Mouse (Mus musculus): Measurements from ENCODE around the gene Timp2. TPM values are rescaled to one million over a fixed set of nuclear protein-coding genes. Genes with fewer than 3 reads are reported as not detected.

The Timp2 gene
- polyA plus RNA-seq, 1 experiment from 2014 or later: 107 TPM

GRCm38 (mm10) chr11:118347391-118347790 is 8.1 kb downstream of the Timp2 start:
- no peak for TF ChIP-seq CTCF (IDR thresholded peaks at IDR 0.05)
- no peak for TF ChIP-seq EP300 (IDR thresholded peaks at IDR 0.05)
- H3K4me1 ChIP-seq (ENCODE audit: insufficient read depth, low read depth, low read length): peaks cover 15% of the 10 kb centered on the region
- H3K27ac ChIP-seq (ENCODE audit: low read length): no peak overlapping the region

GRCm38 (mm10) chr11:118346395-118347096 is 9.0 kb downstream of the Timp2 start:
- Histone ChIP-seq H3K9me3 (ENCODE audit: low read length) (no peaks in the 10 kb centered on the region), H3K36me3 (ENCODE audit: insufficient read depth, low read length) (no peaks in the 10 kb centered on the region), H3K4me3 (ENCODE audit: low read depth, low read length) (no peak overlapping the region), H3K27ac (ENCODE audit: low read length) (no peak overlapping the region), H3K4me1 (ENCODE audit: insufficient read depth, low read depth, low read length) (peaks cover 15% of the 10 kb centered on the region), H3K9ac (replicated peaks; ENCODE audit: low read depth) (no peak overlapping the region), H3K27me3 (replicated peaks; ENCODE audit: insufficient read depth, low read length) (no peaks in the 10 kb centered on the region), H3K4me2 (replicated peaks; ENCODE audit: low read depth, low read length) (no peak overlapping the region)
- DNase-seq (ENCODE audit: low spot score): peak; percentile 4
- ATAC-seq: no peak
- TF ChIP-seq CTCF (IDR thresholded peaks at IDR 0.05) (peak; percentile 45), EP300 (IDR thresholded peaks at IDR 0.05) (no peak)
- 73% methylated on average over 8 of the region's 8 CpGs for WGBS

More at GRCm38 (mm10) chr11:118347391-118347790, 8.1 kb downstream of the Timp2 start:
- no peak overlapping the region for H3K9ac ChIP-seq (replicated peaks; ENCODE audit: low read depth)
- no peak overlapping the region for H3K4me3 ChIP-seq (ENCODE audit: low read depth, low read length)
- DNase-seq (ENCODE audit: low spot score): peak; percentile 31
- WGBS: 61% methylated on average over 2 of the region's 2 CpGs
- ATAC-seq: no peak
- H3K36me3 ChIP-seq (ENCODE audit: insufficient read depth, low read length): no peaks in the 10 kb centered on the region
- no peaks in the 10 kb centered on the region for H3K27me3 ChIP-seq (replicated peaks; ENCODE audit: insufficient read depth, low read length)
- no peaks in the 10 kb centered on the region for H3K9me3 ChIP-seq (ENCODE audit: low read length)
- H3K4me2 ChIP-seq (replicated peaks; ENCODE audit: low read depth, low read length): no peak overlapping the region

- no peak for ATAC-seq
- H3K27ac ChIP-seq (ENCODE audit: low read length): no peak overlapping the region
- WGBS: 48% methylated on average over 4 of the region's 4 CpGs
- H3K4me1 ChIP-seq (ENCODE audit: insufficient read depth, low read depth, low read length): peaks cover 15% of the 10 kb centered on the region
- no peak for DNase-seq (ENCODE audit: low spot score)
- no peak overlapping the region for H3K9ac ChIP-seq (replicated peaks; ENCODE audit: low read depth)
- H3K4me2 ChIP-seq (replicated peaks; ENCODE audit: low read depth, low read length): no peak overlapping the region
- no peaks in the 10 kb centered on the region for H3K9me3 ChIP-seq (ENCODE audit: low read length)
- no peaks in the 10 kb centered on the region for H3K27me3 ChIP-seq (replicated peaks; ENCODE audit: insufficient read depth, low read length)
- no peaks in the 10 kb centered on the region for H3K36me3 ChIP-seq (ENCODE audit: insufficient read depth, low read length)
- no peak overlapping the region for H3K4me3 ChIP-seq (ENCODE audit: low read depth, low read length)
- no peak for TF ChIP-seq CTCF (IDR thresholded peaks at IDR 0.05)
- TF ChIP-seq EP300 (IDR thresholded peaks at IDR 0.05): no peak
These were observed 9.8 kb downstream of the Timp2 start for GRCm38 (mm10) chr11:118345693-118346092.

- H3K27ac ChIP-seq (ENCODE audit: low read length): no peak overlapping the region
- 63% methylated on average over 2 of the region's 2 CpGs for WGBS
- H3K4me1 ChIP-seq (ENCODE audit: insufficient read depth, low read depth, low read length): peaks cover 3% of the 10 kb centered on the region
- H3K4me3 ChIP-seq (ENCODE audit: low read depth, low read length): no peak overlapping the region
- no peak overlapping the region for H3K9ac ChIP-seq (replicated peaks; ENCODE audit: low read depth)
- no peaks in the 10 kb centered on the region for H3K27me3 ChIP-seq (replicated peaks; ENCODE audit: insufficient read depth, low read length)
- no peaks in the 10 kb centered on the region for H3K36me3 ChIP-seq (ENCODE audit: insufficient read depth, low read length)
- no peaks in the 10 kb centered on the region for H3K9me3 ChIP-seq (ENCODE audit: low read length)
- no peak overlapping the region for H3K4me2 ChIP-seq (replicated peaks; ENCODE audit: low read depth, low read length)
- no peak for TF ChIP-seq CTCF (IDR thresholded peaks at IDR 0.05)
- no peak for TF ChIP-seq EP300 (IDR thresholded peaks at IDR 0.05)
- DNase-seq (ENCODE audit: low spot score) (no peak), ATAC-seq (no peak)
These were observed 11.9 kb downstream of the Timp2 start for GRCm38 (mm10) chr11:118343629-118344028.

GRCm38 (mm10) chr11:118342400-118342981 is 13.0 kb downstream of the Timp2 start, which contains the start of gene Cep295nl:
Gene Cep295nl (minus strand): TSS chr11:118342500.
- Histone ChIP-seq H3K4me2 (replicated peaks; ENCODE audit: low read depth, low read length) (no peak within 1 kb of the TSS), H3K27ac (ENCODE audit: low read length) (no peak within 1 kb of the TSS), H3K4me1 (ENCODE audit: insufficient read depth, low read depth, low read length) (no peaks in the 10 kb centered on the region), H3K9me3 (ENCODE audit: low read length) (no peaks in the 10 kb centered on the region), H3K9ac (replicated peaks; ENCODE audit: low read depth) (no peak within 1 kb of the TSS), H3K27me3 (replicated peaks; ENCODE audit: insufficient read depth, low read length) (no peaks in the 10 kb centered on the region), H3K4me3 (ENCODE audit: low read depth, low read length) (no peak within 1 kb of the TSS), H3K36me3 (ENCODE audit: insufficient read depth, low read length) (no peaks in the 10 kb centered on the region)
- 20% methylated on average over 7 of the region's 7 CpGs for WGBS
- ATAC-seq: no peak; the same call in 1 of the 2 replicates
- TF ChIP-seq EP300 (IDR thresholded peaks at IDR 0.05) (no peak), CTCF (IDR thresholded peaks at IDR 0.05) (no peak)
- DNase-seq (ENCODE audit: low spot score): peak; percentile 33

GRCm38 (mm10) chr11:118337491-118338168 is 17.9 kb downstream of the Timp2 start:
- Histone ChIP-seq H3K4me1 (ENCODE audit: insufficient read depth, low read depth, low read length) (no peaks in the 10 kb centered on the region), H3K9ac (replicated peaks; ENCODE audit: low read depth) (no peak overlapping the region), H3K27ac (ENCODE audit: low read length) (no peak overlapping the region), H3K4me2 (replicated peaks; ENCODE audit: low read depth, low read length) (no peak overlapping the region), H3K9me3 (ENCODE audit: low read length) (no peaks in the 10 kb centered on the region), H3K4me3 (ENCODE audit: low read depth, low read length) (no peak overlapping the region), H3K27me3 (replicated peaks; ENCODE audit: insufficient read depth, low read length) (no peaks in the 10 kb centered on the region), H3K36me3 (ENCODE audit: insufficient read depth, low read length) (no peaks in the 10 kb centered on the region)
- no peak for ATAC-seq
- peak; percentile 8 for DNase-seq (ENCODE audit: low spot score)
- 63% methylated on average over 8 of the region's 8 CpGs for WGBS
- no peak for TF ChIP-seq CTCF (IDR thresholded peaks at IDR 0.05)
- TF ChIP-seq EP300 (IDR thresholded peaks at IDR 0.05): no peak

Measured in lung, postnatal 0 days (tissue).